Mouse (Mus musculus) C2C12 (cell line): ENCODE measurements around the gene Psmb4.

Experiments used
- CEBPB ChIP-seq: IDR thresholded peaks from one replicate; pipeline ENCODE4 v1.6.1; 2011; ENCODE audit warnings: low read depth, mild to moderate bottlenecking, control low read depth, moderate library complexity
- CTCF ChIP-seq: IDR thresholded peaks from one replicate; pipeline ENCODE4 v1.5.1; 2011; ENCODE audit not compliant: control insufficient read depth, insufficient read depth, insufficient read length
- MAX ChIP-seq: IDR thresholded peaks from one replicate; pipeline ENCODE4 v1.6.1; 2011; ENCODE audit warnings: mild to moderate bottlenecking, control low read depth
- MYOG ChIP-seq: IDR thresholded peaks from one replicate; pipeline ENCODE4 v1.6.1; 2011; ENCODE audit not compliant: control insufficient read depth, insufficient read length; ENCODE audit errors: extremely low read depth
- USF1 ChIP-seq: IDR thresholded peaks from one replicate; pipeline ENCODE4 v1.6.1; 2011; ENCODE audit warnings: low read depth, mild to moderate bottlenecking, control low read depth, moderate library complexity

DNA sequence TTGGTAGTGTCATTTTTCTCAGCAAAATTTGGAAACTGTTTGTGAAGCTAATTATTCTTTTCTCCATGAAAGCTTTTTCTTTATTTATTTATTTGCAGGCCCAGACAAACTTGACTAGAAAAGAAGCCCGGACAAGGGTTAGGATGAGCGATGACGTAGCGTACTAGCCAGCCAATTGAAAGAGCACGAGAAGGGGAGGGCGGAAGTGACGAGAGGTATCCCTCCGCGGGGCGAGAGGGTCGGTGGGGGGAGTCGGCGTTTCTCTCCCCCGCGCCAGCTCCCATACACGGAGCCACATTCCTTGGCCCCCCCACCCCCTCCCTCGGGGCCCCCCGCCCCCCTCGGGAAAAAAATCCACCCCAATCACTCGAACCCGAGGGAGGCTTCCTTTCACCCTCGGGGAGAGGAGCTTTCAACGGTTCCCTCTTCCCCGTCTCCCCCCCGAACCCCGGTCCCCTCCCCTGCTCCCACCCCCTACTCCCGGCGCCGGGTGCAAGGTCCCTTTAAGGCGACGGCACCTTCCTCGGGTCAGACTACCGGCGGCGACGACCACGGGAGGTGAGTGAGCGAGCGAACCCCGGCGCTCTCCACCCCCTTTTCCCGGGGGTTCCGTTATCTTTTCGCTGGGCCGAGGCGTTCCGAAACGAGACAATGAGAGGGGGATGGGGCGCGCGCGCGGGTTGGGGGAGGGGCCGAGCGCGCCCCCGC, 49.4 kb downstream of the Psmb4 start, which contains the start of gene Pogz:
- no peak for TF ChIP-seq CTCF
- no peak for TF ChIP-seq USF1
- no peak for TF ChIP-seq MAX
- no peak for TF ChIP-seq CEBPB
- no peak for TF ChIP-seq MYOG
